Mouse (Mus musculus) G1E (cell line): Measurements from ENCODE around the gene Hmox1. TPM values are rescaled to one million over a fixed set of nuclear protein-coding genes. Genes with fewer than 3 reads are reported as not detected.

Experiments used
- ATAC-seq: 2 replicates; pipeline ENCODE4 v1.8.0; 2016; ENCODE audit warnings: mild to moderate bottlenecking; ENCODE audit not compliant: insufficient number of reproducible peaks, poor library complexity, low FRiP score, severe bottlenecking; ENCODE audit errors: extremely low read depth
- DNase-seq: peaks from one replicate; pipeline ENCODE4 v3.0.0; 2012; ENCODE audit warnings: low spot score
- H3K27me3 ChIP-seq: 2 replicates; pipeline ENCODE4 v1.6.1; 2012; ENCODE audit warnings: mild to moderate bottlenecking, low read length, inconsistent platforms; ENCODE audit not compliant: insufficient read depth
- H3K36me3 ChIP-seq: replicated peaks from 2 replicates; pipeline ENCODE3; 2012; ENCODE audit warnings: mild to moderate bottlenecking, inconsistent platforms
- H3K4me1 ChIP-seq: 2 replicates; pipeline ENCODE4 v1.6.1; 2012; ENCODE audit warnings: low read depth, low read length, inconsistent platforms, mixed read lengths; ENCODE audit not compliant: insufficient read depth
- H3K4me3 ChIP-seq: 2 replicates; pipeline ENCODE4 v1.5.1; 2012; ENCODE audit warnings: low read depth, mild to moderate bottlenecking, inconsistent platforms, low read length, moderate library complexity, mixed read lengths
- H3K9me3 ChIP-seq: replicated peaks from 2 replicates; pipeline ENCODE4 v1.6.1; 2012; ENCODE audit warnings: inconsistent platforms
- CTCF ChIP-seq: IDR thresholded peaks from 2 replicates; pipeline ENCODE4 v1.5.1; 2012; ENCODE audit warnings: low read depth, low read length, inconsistent platforms, mixed read lengths
- GATA1 ChIP-seq: IDR thresholded peaks from 2 replicates; pipeline ENCODE4 v1.6.1; 2012; ENCODE audit warnings: borderline replicate concordance, low read length, inconsistent platforms, mixed read lengths
- GATA2 ChIP-seq: IDR thresholded peaks from 2 replicates; pipeline ENCODE4 v1.6.1; 2012; ENCODE audit warnings: low read depth, low read length, inconsistent platforms, borderline replicate concordance
- POLR2AphosphoS5 ChIP-seq: IDR thresholded peaks from 2 replicates; pipeline ENCODE4 v1.6.1; 2012; ENCODE audit warnings: low read depth, low read length, inconsistent platforms; ENCODE audit not compliant: insufficient replicate concordance
- TAL1 ChIP-seq: conservative IDR thresholded peaks from 2 replicates; pipeline ENCODE4 v1.6.1; 2012; ENCODE audit warnings: low read depth, low read length, inconsistent platforms, mixed read lengths
- polyA plus RNA-seq: library from polyadenylated mRNA; stranded (reverse); fragments of >175 nt; gene quantifications from 2 replicates; pipeline ENCODE4 v1.2.3, GENCODE M21; 2012
- total RNA-seq, 2 experiments: library from RNA; stranded (forward) in 1 of 2; stranded (reverse) in 1 of 2; fragments of 200-1000 nt in 1 of 2; fragments of >200 nt in 1 of 2; fragmentation: Nextera tagmentation in 1 of 2; gene quantifications; 2 replicates each; pipeline ENCODE4 v1.2.3; 2014 to 2017

Gene Hmox1
- total and polyA plus RNA-seq, 3 experiments, result 13.0 to 37.9 (median 14.0) TPM

- Histone ChIP-seq H3K9me3 (no peaks in the 10 kb centered on the region), H3K4me3 (no peak overlapping the region), H3K4me1 (no peaks in the 10 kb centered on the region), H3K27me3 (no peaks in the 10 kb centered on the region), H3K36me3 (peaks cover 91% of the 10 kb centered on the region)
- ATAC-seq (no peak), DNase-seq (no peak)
- no peak for TF ChIP-seq CTCF
- TF ChIP-seq GATA1, result no peak
These were observed 30.1 kb upstream of the Hmox1 start for GRCm38 (mm10) chr8:75063290-75063689.

DNA sequence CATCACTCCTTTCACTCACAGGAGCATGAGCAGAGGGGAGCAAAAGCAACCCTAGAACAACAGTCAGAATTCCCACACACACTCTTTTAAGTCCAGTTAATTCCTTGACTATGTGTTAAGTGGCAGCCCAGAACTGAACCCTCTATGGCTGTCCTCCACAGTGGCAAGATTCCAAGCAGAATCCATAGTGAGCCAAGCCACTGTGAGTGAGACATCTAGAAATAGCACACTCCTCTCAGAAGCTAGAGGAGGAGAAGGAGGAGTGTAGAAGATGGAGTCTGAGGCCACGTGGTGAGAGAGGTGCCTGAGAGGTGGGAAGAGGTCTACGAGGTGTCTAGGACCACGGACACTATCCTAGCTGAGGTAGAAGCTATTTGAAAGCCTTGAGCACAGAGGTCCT lies 28.6 kb upstream of the Hmox1 start:
- ATAC-seq, result no peak
- Histone ChIP-seq H3K4me1 (no peaks in the 10 kb centered on the region), H3K27me3 (no peaks in the 10 kb centered on the region), H3K4me3 (no peak overlapping the region), H3K9me3 (no peaks in the 10 kb centered on the region), H3K36me3 (peaks cover 81% of the 10 kb centered on the region)
- no peak for TF ChIP-seq POLR2AphosphoS5
- TF ChIP-seq CTCF, result no peak
- no peak for TF ChIP-seq GATA2
- no peak for TF ChIP-seq TAL1
- no peak for TF ChIP-seq GATA1
- no peak for DNase-seq

DNA sequence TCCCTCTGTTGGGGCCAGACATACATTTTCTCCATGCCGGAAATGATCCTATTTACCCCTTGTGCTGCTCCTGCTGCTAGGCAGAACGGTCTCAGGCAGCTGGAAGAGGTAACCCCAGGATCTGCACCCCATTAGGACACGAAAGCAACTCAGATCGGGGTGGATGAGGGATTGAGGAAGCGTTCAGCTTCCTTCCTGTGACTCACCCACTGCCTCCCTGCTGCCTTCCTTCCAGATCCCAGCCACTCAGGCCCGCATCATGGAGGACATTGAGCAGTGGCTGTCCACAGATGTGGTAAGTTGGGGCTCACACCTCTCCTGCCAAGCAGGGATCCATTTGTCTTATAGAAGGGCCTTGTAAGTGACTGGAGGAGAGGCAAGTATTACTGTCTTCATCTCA lies 26.1 kb upstream of the Hmox1 start:
- peaks cover 65% of the 10 kb centered on the region for H3K36me3 ChIP-seq
- DNase-seq (no peak), ATAC-seq (no peak)
- no peaks in the 10 kb centered on the region for H3K27me3 ChIP-seq
- TF ChIP-seq GATA1 (no peak), GATA2 (no peak), POLR2AphosphoS5 (no peak), TAL1 (no peak), CTCF (no peak)
- peaks cover 11% of the 10 kb centered on the region for H3K4me1 ChIP-seq
- H3K9me3 ChIP-seq, result no peaks in the 10 kb centered on the region
- H3K4me3 ChIP-seq, result no peak overlapping the region

DNA sequence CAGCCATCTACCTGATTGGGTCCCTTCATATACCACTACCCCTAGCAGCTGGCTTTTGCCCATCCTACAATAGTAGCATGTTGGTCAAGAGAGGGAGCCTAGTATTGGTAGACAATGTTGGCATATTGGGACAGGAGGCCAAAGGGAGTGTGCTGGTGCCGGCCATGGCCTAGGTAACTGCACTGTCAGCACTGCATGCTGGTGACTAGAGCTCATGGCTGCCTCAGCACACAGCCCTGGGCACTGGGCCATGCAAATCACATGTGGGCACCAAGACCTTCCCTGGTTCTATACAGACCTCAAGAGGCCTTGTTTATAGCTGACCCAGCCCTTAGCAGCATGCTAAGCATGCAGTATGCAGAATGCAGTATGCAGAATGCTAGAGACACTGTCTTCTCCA lies 23.1 kb upstream of the Hmox1 start:
- Histone ChIP-seq H3K4me3 (no peak overlapping the region; the same call in 1 of the 2 replicates), H3K36me3 (peaks cover 39% of the 10 kb centered on the region), H3K4me1 (peaks cover 20% of the 10 kb centered on the region), H3K27me3 (no peaks in the 10 kb centered on the region), H3K9me3 (no peaks in the 10 kb centered on the region)
- ATAC-seq (no peak), DNase-seq (no peak)
- TF ChIP-seq GATA1 (no peak), GATA2 (no peak), TAL1 (no peak), CTCF (no peak), POLR2AphosphoS5 (no peak)

DNA sequence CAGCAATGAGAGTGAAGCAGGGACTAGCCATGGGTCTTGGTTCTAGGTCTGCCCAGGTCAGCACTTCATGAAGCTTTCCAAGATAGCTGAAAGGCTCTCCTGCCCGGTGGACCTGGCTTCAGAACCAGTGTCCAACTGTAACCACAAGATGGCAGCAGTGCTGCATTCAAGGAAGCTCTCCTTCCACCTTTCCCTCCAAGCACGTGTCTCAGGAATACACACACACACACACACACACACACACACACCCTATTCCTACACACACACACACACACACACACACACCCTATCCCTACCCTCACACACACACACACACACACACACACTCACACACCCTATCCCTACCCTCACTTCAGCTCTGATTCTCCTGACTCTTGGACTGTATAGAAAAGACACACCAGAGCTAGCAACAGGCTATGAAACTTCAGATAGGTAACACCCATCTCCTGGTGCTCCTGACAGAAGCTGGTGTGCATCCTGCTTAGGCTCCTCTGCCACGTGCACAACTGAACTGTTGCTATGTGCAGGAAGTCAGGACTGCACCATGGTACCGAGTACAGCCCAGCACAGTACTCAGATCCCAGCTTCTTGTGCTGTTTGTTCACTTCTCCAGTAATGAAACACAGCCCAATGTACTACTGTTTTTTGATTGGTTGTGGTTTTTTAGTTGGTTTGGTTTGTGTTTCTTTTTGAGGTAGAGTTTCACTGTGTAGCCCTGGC lies 21.6 kb upstream of the Hmox1 start:
- DNase-seq (peak; percentile 61), ATAC-seq (peak; percentile 80)
- TF ChIP-seq POLR2AphosphoS5, result no peak
- TF ChIP-seq CTCF, result peak; percentile 80
- H3K27me3 ChIP-seq, result no peaks in the 10 kb centered on the region
- H3K4me3 ChIP-seq, result no peak overlapping the region
- H3K9me3 ChIP-seq, result no peaks in the 10 kb centered on the region
- peaks cover 25% of the 10 kb centered on the region for H3K36me3 ChIP-seq
- H3K4me1 ChIP-seq, result peaks cover 20% of the 10 kb centered on the region

- no peak for ATAC-seq
- no peak for TF ChIP-seq TAL1
- TF ChIP-seq GATA1, result no peak
- no peak for TF ChIP-seq GATA2
- no peak for TF ChIP-seq POLR2AphosphoS5
- TF ChIP-seq CTCF, result no peak
- Histone ChIP-seq H3K9me3 (no peaks in the 10 kb centered on the region), H3K4me3 (no peak overlapping the region), H3K27me3 (no peaks in the 10 kb centered on the region), H3K4me1 (peaks cover 28% of the 10 kb centered on the region), H3K36me3 (peaks cover 7% of the 10 kb centered on the region)
- no peak for DNase-seq
These were observed 18.5 kb upstream of the Hmox1 start for GRCm38 (mm10) chr8:75074876-75075275.

DNA sequence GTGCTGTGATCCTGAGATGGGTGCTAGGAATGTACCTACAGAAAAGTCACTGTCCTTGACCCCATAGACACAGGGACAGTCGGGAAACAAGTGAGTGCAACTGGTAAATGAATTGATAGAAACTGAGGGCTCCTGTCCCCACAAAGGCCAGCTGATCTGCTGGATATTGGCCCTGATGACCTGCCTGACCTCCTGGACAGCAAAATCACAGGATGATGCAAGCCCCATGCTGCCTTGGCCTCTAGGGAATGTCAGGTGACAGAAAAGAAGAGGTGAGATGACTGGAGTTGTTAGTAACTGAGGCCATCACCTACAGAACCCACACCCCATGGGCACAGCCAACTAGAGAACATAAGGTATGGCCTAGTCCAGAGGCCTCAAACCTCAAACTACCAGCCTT lies 15.2 kb upstream of the Hmox1 start:
- peaks cover 37% of the 10 kb centered on the region for H3K4me1 ChIP-seq
- no peak overlapping the region for H3K4me3 ChIP-seq
- TF ChIP-seq POLR2AphosphoS5 (no peak), CTCF (no peak), TAL1 (no peak)
- no peak for ATAC-seq
- no peak for DNase-seq
- no peaks in the 10 kb centered on the region for H3K27me3 ChIP-seq
- no peaks in the 10 kb centered on the region for H3K9me3 ChIP-seq
- no peaks in the 10 kb centered on the region for H3K36me3 ChIP-seq
